Mouse (Mus musculus): ENCODE results near the gene Kndc1.

The Kndc1 gene

DNA sequence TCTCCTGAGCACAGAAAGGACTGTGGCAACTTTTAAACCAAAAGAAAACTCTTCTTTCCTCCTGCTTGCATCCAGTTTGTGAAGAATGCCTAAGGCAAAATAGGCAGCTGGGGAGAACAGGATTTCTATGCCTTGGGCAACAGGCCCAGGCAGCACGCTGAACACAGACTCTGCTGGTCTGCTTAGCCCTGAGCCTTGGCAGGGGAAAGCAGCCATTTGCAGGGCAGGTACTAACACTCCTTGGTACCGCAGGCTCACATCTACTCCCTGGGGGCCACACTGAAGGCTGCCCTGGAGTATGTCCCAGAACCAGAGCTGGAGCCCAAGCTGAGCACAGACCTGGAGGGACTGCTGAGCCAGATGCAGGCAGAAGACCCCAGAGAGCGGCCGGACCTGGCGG lies 13.7 kb downstream of the Kndc1 start:
- DNase-seq, result no peak

DNA sequence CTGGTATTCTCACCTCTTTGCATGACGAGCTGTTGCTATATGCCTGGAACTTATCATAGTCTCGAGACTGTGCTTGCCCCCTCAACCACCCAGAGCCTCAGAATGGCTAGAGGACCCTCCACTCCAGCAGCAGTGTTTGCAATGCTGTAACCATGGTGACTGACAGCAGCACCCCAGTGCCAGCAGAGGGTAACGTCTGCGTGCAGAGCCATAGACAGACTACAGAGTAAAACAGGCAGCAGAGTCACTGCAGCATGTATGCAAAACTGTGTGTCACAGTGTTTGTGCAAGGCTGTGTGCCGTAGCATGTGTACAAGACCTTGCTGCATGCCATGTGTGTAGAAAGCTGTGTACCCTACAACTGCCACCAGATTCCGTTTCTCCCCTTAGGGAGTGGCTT lies 15.0 kb downstream of the Kndc1 start:
- DNase-seq, result no peak

DNA sequence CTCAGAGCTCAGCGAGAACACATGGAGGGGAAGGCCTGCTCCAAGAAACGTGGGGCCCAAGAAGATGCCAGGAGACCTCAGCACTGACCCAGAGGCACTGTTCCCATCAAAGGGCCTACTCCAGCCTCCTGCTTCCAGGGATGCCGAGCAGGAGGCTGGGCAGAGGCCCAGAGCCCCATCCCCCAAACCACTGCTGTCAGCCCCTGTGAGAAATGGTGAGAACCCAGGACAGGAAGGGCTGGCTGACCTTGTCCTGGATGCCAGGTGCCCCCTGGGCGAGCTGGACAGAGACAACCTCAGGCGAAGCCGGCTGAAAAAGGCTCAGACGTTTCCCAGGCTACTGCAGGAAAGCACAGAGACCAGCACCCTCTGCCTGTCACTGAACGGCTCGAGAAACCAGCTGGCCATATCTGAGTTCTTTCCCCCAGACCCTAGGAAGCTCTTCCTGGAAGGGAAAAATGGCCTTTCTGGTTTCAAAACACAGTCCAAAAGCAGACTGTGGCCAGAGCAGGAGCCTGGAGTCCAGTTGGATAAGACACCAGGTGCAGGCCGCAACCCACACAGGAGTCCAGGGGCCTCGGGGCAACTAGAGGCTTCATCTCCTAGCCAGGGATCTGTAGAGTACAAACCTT lies 15.8 kb downstream of the Kndc1 start:
- DNase-seq, result no peak

DNA sequence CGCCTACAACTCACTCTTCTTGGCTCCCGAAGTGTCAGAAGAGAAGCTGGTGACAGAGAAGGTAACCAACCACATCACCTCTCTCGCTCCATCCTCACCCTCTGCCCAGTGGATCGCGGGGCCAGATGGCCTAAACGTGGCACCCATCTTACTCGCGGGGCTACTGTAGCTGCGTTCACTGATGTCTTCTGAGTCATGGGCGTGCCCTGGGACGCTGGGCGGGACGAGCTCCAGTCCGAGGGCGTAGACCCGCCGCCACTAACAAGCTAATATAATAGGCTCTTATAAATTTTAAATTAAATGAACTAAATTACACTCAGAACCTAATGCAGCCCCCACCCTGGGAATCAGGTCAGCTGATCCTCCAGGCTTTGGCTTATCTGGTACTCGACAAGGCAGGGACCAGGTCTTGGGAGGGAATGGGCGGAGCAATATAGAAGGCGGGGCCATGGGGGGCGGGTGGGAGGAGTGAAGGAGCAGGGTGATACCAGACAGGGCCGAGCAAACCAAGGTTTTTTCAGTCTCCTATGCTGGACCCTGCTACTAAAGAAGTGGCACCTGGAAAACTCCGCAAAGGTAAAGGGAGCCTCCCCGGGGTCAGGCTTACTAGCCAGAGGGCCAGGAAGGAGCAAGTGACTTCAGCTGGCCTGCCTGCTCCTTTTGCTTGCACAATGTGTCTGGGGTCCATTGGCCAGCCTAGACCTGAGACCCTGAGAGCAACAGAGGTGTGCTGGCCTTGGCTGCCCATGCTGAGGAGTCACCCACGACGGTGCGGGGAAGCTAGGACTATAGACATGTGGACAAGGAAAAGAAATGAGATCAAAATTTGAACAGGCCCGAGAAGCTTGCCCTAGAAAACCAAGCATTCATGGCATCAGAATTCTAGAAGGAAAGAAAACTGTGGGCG lies 19.9 kb downstream of the Kndc1 start:
- no peak for DNase-seq

DNA sequence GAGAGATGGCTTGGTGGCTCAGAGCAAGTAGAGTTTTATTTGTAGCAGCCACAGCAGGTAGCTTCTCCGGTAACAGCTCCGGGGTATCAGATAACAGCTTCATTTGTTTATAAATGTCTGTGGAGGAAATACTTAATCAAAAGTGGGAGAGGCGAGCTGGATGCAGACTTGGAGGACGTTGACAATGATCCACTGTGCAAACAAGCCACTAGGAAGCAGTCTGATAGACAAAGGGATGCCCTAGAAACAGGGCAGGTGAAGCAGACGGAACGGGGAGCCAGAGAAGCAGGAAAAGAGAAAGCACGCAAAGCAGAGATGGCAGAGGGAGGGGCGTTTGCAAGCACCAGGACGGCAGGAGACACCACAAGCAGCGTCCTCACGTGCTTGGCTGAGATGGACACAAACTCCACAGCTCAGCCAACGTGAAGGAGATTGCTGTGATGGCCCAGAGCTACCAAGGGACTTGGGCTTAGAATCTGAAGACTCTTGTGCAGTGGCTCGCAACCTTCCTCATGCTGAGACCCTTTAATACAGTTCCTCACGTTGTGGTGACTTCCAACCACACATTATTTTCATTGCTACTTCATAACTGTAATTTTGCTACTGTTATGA lies 21.3 kb downstream of the Kndc1 start:
- DNase-seq, result no peak

DNA sequence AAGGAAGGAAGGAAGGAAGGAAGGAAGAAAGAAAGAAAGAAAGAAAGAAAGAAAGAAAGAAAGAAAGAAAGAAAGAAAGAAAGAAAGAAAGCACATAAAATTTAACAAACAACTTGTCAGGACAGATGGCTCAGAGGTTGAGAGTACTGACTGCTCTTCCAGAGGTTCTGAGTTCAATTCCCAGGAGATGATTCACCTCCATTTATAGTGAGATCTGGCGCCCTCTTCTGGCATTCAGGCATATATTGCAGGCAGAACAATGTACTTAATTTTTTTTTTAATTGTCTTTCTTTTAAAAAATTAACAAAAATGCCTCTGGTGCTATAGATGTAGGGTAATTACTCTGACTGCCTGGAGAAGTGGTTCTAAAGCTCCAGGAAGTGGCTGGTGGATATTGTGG lies 21.8 kb downstream of the Kndc1 start:
- no peak for DNase-seq

DNA sequence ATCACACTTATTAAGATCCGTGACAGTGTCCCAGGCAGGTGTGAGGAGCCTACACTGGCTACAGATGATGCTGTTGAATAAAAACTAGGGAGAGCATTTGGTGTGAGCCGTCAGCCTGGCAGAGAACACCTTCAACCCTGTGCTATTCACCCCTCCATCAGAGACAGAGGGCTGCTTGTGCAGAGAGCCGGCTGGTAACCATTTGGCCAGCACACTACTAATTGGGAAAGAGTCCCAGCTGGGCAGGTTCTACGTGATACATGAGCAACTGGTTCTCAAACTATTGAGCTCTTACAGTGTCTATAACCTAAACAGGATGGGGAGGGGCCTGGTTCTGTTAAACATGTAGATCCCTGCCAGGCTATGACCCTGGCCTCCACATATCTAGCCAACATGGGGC lies 23.8 kb downstream of the Kndc1 start:
- no peak for DNase-seq

DNA sequence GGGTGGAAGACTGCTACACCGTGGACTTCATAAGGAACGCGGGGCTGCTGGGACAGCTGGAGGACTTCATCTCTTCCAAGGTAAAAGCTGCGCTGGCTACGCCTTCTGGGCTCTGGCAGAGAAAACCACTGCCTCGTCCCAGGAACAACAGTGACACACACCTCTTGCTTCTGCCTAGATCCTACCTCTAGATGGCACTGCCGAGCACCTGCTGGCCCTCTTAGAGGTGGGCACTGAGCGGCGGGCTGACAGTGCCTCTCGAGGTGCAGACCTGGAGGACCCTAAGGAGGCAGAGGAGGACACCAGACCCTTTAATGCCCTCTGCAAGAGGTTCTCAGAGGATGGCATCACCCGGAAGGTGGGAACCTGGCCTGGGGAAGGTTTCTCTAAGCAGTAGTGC lies 36.2 kb downstream of the Kndc1 start:
- DNase-seq, result no peak

DNA sequence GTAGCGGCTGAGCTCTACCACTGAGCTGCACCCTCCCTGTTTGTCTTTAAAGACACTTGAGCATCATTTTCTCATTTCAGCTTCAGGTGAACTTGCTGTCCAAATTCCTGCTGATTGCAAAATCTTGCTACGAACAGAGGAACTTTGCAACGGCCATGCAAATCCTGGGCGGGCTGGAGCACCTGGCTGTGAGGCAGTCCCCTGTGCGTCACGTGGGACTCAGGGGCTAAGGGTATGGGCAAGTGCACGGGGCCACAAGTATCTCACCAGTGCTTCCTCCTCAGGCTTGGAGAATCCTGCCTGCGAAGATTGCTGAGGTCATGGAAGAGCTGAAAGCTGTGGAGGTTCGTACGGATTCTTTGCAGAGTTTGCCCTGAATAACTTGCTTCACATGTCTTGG lies 42.2 kb downstream of the Kndc1 start:
- no peak for DNase-seq

DNA sequence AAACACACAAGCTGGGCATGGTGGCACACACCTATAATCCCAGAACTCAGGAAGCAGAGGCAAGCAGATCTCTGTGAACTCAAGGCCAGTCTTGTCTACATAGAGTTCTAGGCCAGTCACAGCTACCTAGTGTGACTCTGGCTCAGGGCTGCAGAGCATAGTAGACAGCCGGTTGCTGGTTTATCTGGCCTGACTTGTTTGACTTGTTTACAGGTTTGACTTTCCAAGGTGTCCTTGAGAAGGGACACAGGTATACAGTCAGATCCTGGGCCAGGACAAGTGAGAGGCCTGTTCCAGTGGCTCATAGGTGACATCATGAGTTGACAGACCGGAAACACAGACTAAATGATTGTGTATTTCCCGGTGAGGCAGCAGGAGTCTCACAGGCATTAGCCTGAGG lies 42.6 kb downstream of the Kndc1 start:
- DNase-seq, result no peak

DNA sequence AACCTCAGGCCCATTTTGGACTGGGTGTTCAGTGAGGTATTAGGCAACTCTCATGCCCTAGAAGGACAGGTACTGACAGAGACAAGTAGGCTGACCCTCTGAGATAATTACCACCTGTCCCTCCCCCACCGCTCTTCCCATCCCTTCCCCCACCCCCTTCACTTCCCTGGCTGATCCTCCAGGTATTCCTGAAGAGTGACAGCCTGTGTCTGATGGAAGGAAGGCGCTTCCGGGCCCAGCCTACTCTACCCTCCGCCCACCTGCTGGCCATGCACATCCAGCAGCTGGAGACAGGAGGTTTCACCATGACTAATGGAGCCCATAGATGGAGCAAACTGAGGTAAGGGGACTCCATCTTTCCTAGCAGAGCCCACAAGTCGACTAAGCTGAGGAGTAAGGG lies 43.3 kb downstream of the Kndc1 start:
- DNase-seq, result no peak

DNA sequence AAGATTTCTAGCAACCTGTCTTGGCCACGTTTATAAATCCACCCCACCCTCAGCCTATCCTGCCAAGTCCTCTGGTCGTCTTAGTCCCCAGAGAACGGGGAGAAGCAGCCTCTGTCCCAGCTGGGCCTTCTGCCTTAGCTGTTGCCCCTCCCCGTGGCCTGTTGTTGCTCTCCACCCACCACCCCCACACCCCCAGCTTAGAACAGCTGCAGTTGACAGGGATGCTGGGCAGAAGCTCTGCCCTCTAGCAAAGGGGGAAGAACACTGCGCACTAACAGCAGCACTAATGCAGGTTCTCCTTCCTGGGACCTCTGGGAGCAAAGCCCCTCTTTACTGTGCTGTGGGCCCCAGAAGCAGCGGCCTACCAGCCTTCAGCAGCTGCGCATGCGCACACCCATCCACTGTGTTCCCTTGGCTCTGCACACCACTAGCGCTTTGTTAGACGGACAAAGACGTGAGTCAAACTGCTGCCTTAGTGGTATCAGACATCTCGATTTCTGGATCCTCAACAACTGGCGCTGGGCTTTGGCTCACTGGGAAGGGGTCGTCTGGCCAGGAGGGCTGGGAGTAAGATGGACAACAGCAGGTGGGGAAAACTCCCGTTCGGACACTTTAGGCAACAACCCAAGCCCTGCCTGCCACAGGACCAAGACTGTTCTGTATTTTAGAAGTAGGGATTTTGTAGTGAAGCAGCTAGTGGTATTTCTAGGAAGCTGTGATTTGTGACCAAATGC lies 46.1 kb downstream of the Kndc1 start:
- DNase-seq, result no peak

DNA sequence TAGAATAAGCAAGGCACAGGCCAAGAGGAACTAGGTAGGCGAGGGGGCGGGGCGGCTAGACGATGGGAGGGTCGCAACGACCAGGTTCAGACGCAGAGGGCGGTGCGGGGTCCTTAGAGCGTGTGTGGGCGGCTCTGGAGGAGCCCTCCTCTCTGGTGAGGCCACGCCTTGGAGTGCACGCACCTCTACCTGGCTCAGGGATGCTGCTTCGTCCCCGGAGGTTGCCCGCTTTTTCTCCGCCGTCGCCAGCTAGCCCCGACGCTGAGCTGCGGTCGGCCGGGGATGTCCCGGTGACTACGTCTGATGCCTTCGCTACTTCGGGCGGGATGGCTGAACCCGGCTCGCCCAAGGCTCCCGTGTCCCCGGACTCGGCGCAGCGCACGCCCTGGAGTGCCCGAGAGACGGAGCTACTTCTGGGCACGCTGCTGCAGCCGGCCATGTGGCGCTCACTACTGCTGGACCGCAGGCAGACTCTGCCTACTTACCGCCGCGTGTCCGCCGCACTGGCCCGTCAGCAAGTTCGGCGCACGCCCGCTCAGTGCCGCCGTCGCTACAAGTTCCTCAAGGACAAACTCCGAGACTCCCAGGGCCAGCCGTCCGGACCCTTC lies 49.3 kb downstream of the Kndc1 start, which contains the start of gene Utf1:
TSS of gene Utf1 (plus strand) at position 116 of the 608 bp plus-strand sequence.
- DNase-seq, result no peak

DNA sequence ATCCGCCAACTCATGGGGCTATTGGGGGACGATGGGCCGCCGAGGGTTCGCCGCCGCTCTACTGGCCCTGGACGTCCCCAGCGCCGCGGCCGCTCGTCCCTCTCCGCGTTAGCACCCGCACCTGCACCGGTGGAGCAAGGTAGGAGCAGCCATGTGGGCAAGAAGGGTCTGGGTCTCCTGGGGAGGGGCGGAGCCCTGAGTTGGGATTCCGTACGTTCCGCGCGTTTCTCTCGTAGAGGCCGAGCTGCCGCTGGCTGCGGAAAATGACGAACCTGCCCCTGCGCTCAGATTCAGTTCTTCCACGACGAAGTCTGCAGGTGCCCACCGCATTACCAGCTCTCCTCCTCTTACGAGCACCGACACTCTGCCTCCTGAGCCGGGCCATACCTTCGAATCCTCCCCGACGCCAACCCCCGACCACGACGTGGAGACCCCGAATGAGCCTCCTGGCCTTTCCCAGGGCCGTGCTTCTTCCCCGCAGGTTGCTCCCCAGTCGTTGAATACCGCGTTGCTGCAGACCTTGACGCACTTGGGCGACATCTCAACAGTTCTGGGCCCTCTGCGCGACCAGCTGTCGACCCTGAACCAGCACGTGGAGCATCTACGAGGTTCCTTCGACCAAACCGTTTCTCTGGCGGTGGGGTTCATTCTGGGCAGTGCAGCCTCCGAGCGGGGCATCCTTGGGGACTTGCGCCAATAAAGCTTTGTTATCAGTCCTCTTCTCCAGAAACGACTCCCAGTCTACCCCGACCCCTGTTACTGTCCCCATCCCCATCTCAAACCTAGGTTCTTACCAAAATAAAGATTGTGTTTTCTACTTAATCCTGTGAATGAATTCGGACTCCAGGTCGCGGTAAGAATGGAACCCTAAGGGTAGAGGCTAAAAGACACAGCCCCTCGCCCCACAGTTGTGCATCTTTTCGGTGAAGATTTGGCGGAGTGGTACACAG lies 50.1 kb downstream of the Kndc1 start:
- no peak for DNase-seq

DNA sequence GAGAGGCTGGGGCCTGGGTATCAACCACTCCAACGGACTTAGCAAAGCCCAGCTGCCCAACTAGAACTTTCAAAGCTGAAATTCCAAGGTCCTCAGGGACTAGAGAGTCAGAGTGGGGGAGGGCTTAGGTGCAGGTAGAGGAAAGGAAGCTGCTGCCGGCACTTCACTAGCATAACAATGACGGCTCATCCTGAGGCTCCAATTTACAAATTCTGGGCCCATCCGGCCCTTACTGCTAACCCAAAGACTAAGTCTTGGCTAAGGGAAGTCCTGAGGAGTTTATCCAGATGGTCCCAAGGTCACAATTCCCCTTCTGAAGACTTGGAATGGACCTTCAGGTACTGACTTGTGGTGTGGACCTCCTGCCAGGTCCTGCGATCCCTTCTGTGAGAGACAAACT lies 51.0 kb downstream of the Kndc1 start:
- no peak for DNase-seq

DNA sequence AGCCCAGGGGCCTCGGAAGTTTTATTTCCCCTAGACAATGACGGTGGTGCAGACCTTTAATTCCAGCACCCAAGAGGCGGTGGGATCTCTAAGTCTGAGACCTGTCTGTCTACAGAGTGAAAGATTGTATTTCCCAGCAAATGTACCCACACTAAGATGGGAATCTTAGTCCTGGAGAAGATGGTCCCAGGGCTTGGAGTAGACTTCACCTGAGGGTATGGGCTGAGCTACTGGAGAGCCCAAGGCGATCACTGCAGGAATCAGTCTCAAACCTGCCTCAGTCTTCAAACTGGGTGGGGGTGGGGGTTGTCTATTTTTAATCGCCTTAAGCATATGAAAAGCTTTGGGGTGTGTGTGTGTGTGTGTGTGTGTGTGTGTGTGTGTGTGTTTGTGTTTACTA lies 51.5 kb downstream of the Kndc1 start:
- DNase-seq, result no peak

DNA sequence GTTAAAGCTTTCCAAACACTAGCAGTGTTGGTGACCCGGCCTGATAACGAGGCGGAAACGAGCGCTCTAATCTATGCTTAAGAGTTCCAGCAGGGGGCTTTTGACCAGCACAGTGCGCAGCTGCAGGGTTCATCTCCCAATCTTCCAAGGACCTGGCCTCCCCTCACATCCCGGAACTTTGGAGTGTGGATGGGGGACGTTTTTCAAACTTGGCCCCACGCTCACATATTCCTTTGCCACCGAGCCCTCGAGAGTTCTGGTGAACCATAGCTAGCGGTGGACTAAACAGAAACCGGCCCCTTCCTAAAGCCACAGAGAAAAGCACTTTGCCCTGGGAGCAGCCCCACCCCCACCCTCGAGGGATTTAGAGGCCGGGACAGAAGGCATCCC lies 55.4 kb downstream of the Kndc1 start:
- DNase-seq, result no peak

DNA sequence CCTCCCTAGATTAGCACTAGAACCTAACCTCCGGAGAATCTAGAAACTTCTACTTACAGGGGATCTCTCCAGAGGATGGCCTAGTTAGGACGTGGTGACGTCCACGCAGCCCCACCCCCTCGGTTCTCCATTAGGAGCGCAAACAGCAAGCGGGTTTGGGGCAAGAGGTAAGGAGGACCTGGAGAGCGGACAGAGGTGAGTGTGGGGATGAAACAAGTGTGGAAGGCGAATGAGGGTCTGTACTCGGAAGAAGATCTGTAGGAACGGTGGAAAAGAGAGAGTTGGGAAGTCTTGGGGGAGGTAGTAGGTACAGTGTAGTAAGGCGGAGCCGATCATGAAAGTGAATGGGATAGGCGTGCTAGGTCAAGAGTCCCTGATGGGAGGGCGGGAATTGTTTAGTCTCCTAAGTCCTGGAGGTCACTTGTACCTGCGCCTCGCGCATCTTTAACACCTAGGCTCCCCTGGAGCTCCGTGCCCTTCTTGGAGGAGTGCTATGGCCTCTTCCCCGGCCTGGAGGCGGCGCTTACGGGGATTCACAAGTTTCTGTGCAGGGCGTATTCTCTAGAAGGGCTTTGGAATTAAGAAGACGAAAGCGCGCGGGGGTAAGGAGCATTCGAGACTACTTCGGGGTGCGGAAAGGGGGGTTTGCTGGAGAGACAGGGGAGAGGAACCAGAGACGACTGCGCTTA lies 55.9 kb downstream of the Kndc1 start:
- no peak for DNase-seq

DNA sequence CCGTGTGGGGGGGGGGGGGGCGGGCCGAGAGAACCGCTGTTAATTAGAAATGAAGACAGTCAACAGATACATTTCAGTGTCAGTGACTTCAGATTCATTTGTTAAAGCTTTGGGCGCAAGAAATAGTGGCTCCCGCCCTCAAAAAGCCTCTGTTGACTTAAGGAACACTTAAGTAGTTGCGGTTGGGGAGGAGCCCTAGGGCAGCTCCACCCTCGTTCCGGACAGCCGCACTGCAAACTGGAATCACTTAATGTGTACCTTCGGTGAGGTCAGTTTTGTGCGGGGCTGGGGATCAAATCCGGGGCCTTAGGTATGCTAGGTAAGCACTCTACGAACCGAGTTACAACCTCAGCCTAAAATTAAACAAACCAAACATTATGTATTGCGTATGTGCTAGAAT lies 56.6 kb downstream of the Kndc1 start:
- no peak for DNase-seq

DNA sequence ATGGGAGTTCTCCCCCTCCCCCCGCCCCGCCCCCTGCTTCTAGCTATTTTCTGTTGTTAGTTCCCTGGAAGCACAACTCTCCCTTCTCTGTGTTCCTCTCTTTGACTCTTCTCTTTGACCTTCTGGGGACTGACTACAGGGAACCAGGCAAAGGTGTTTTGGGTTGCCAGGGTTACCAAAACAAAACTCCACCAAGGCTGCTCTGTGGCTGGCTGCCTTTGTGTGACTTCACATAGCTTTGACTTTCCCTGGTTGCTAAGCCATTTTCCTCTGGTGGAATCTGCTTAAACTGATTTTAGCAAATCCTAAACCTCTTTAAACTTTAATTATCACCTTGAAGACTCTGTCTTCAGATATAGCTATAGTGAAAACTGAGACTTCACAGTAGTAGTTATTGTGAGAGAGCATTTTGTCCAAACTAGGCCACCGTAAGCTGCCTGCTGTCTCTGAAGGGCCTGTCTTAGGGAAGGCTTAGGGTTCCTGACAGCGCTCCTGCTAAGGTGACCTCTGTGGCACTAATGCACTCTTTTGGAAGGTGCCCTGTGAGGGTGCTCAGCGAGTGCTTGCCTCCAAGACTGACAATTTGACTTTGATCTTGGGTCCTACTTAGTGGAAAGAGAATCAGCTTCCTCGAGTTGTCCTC lies 57.6 kb downstream of the Kndc1 start:
- DNase-seq, result no peak

DNA sequence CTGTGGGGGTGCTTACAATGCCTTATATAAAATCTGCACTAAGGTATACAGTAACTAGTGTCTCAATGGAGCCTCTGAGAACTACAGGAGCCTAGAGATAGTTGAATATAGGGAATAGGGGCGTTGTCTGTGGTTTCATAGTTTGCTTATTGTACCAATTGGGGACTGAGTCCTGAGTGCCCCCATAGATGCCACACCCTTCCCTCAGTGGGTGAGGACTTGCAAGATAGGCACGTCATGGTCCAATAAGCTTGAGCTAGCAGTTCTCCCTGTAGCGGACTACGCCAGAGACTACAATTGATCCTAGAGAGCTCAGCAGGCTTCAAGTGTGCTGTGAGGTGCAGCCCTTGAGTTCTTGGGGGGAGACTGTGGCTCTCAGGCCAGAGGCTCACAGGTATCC lies 61.0 kb downstream of the Kndc1 start:
- no peak for DNase-seq
